Comparison of ENCODE assay signal across 9 mouse cellular contexts in the genomic region with DNA sequence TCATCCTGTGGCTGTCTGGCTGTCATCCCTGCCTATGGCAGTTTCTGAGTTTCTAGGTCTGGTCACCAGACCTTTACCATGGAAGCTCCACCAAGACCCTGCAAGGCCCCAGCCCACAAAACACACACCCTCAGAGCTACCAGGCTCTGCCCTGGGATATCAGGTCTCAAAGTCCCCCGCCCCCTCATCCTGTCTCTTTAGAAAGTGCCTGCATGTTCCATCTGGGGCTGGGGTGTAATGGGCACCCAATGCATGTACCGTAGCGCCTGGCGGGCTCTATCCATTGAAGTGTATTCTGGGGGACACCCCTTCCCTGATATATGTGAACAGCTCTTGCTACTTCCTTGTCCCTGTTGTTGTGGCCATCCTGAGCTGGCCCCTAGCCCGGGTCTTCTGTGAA. TPM values are rescaled to one million over a fixed set of nuclear protein-coding genes. Genes with fewer than 3 reads are reported as not detected.
DNase-seq lines count a peak whose midpoint lies in the region; ATAC-seq and TF ChIP-seq lines count a peak whose summit lies in the region.
"Had no signal": no experiment of that assay in that cellular context is flagged by ENCODE, and none has a peak within 500 bp of the region (broad histone marks: within the 10 kb centered on the region; RNA-seq: fewer than 3 reads in every experiment).

No protein-coding gene starts in this region.

- DNase-seq in lung, postnatal 25 days (ENCODE audit: low spot score) = no peak
- DNase-seq in limb, embryonic 10.5 days (ENCODE audit: low spot score) = no peak
- DNase-seq in spleen, postnatal 14 days (ENCODE audit: low spot score in 2 of 2) = no peak
- no peak for DNase-seq in frontal cortex, postnatal 36 days (ENCODE audit: low spot score in 2 of 2)

- H3K4me3 ChIP-seq in lung, embryonic 16.5 days (ENCODE audit: low read length) = no peak overlapping the region
- H3K4me3 ChIP-seq in forebrain, embryonic 13.5 days = no peak overlapping the region
- no peak overlapping the region for H3K4me3 ChIP-seq in limb, embryonic 10.5 days
- H3K4me3 ChIP-seq in olfactory bulb, adult 2 months (ENCODE audit: insufficient read depth, low read depth, low read length) = no peak overlapping the region
- H3K4me3 ChIP-seq in heart, embryonic 11.5 days (ENCODE audit: low read depth, low read length) = no peak overlapping the region
- H3K4me3 ChIP-seq: heart, embryonic 13.5 days had no signal

- TF ChIP-seq CTCF in olfactory bulb, adult 2 months (IDR thresholded peaks at IDR 0.05; ENCODE audit: insufficient read depth, low read depth, low read length) = no peak

- WGBS in lung, embryonic 16.5 days = 86% methylated on average over 5 of the region's 5 CpGs
- WGBS in forebrain, embryonic 13.5 days = 60% methylated on average over 5 of the region's 5 CpGs
- 85% methylated on average over 5 of the region's 5 CpGs for WGBS in limb, embryonic 10.5 days
- WGBS in olfactory bulb, adult 2 months = 67% methylated on average over 5 of the region's 5 CpGs
- 81% methylated on average over 5 of the region's 5 CpGs for WGBS in heart, embryonic 11.5 days (ENCODE audit: insufficient replicate concordance)

- peak overlapping the region; percentile 89; the same call in 1 of the 2 replicates for H3K27ac ChIP-seq in lung, embryonic 16.5 days (ENCODE audit: low read length)
- H3K27ac ChIP-seq in forebrain, embryonic 13.5 days = peak overlapping the region; percentile 99
- peak overlapping the region; percentile 77 for H3K27ac ChIP-seq in limb, embryonic 10.5 days
- peak overlapping the region; percentile 71 for H3K27ac ChIP-seq in olfactory bulb, adult 2 months (ENCODE audit: insufficient read depth, low read depth, low read length)
- no peak overlapping the region for H3K27ac ChIP-seq in heart, embryonic 11.5 days (ENCODE audit: low read depth, low read length)
- H3K27ac ChIP-seq: heart, embryonic 13.5 days had no signal

- H3K4me2 ChIP-seq in lung, embryonic 16.5 days (ENCODE audit: low read depth, low read length) = no peak overlapping the region
- H3K4me2 ChIP-seq in forebrain, embryonic 13.5 days = peak overlapping the region; percentile 43
- no peak overlapping the region for H3K4me2 ChIP-seq in heart, embryonic 11.5 days
- H3K4me2 ChIP-seq: heart, embryonic 13.5 days had no signal

- no peaks in the 10 kb centered on the region for H3K9me3 ChIP-seq in lung, embryonic 16.5 days (ENCODE audit: control insufficient read depth, low read length)
- H3K9me3 ChIP-seq in forebrain, embryonic 13.5 days (replicated peaks) = no peaks in the 10 kb centered on the region
- H3K9me3 ChIP-seq in limb, embryonic 10.5 days (replicated peaks) = no peaks in the 10 kb centered on the region
- no peaks in the 10 kb centered on the region for H3K9me3 ChIP-seq in heart, embryonic 11.5 days (replicated peaks; ENCODE audit: control insufficient read depth, low read length)
- H3K9me3 ChIP-seq: heart, embryonic 13.5 days had no signal

- no peak overlapping the region for H3K9ac ChIP-seq in lung, embryonic 16.5 days (ENCODE audit: low read length)
- peak overlapping the region; percentile 48 for H3K9ac ChIP-seq in forebrain, embryonic 13.5 days
- H3K9ac ChIP-seq in heart, embryonic 11.5 days (ENCODE audit: low read depth, low read length) = no peak overlapping the region

- TF ChIP-seq POLR2A in olfactory bulb, adult 2 months (IDR thresholded peaks at IDR 0.05; ENCODE audit: insufficient read depth, low read depth, low read length) = no peak

- H3K36me3 ChIP-seq in lung, embryonic 16.5 days (ENCODE audit: control insufficient read depth, insufficient read depth, low read length) = no peaks in the 10 kb centered on the region
- no peaks in the 10 kb centered on the region for H3K36me3 ChIP-seq in forebrain, embryonic 13.5 days (ENCODE audit: poor library complexity, severe bottlenecking)
- no peaks in the 10 kb centered on the region for H3K36me3 ChIP-seq in limb, embryonic 10.5 days
- no peaks in the 10 kb centered on the region for H3K36me3 ChIP-seq in heart, embryonic 11.5 days (ENCODE audit: control insufficient read depth, insufficient read depth, low read length)
- H3K36me3 ChIP-seq: heart, embryonic 13.5 days had no signal

- peaks cover 42% of the 10 kb centered on the region for H3K4me1 ChIP-seq in lung, embryonic 16.5 days (replicated peaks; ENCODE audit: control insufficient read depth, insufficient read depth, low read length)
- peaks cover 75% of the 10 kb centered on the region for H3K4me1 ChIP-seq in forebrain, embryonic 13.5 days
- peaks cover 52% of the 10 kb centered on the region for H3K4me1 ChIP-seq in limb, embryonic 10.5 days
- H3K4me1 ChIP-seq in olfactory bulb, adult 2 months (ENCODE audit: control insufficient read depth, insufficient read depth, low read length) = peaks cover 89% of the 10 kb centered on the region
- peaks cover 44% of the 10 kb centered on the region for H3K4me1 ChIP-seq in heart, embryonic 11.5 days (ENCODE audit: control insufficient read depth, insufficient read depth, low read length)

- no peaks in the 10 kb centered on the region for H3K27me3 ChIP-seq in lung, embryonic 16.5 days (ENCODE audit: control insufficient read depth, insufficient read depth, low read depth, low read length)
- no peaks in the 10 kb centered on the region for H3K27me3 ChIP-seq in forebrain, embryonic 13.5 days
- H3K27me3 ChIP-seq in limb, embryonic 10.5 days (ENCODE audit: low read depth, poor library complexity, severe bottlenecking) = no peaks in the 10 kb centered on the region
- H3K27me3 ChIP-seq in heart, embryonic 11.5 days (ENCODE audit: control insufficient read depth, insufficient read depth, low read length) = no peaks in the 10 kb centered on the region
- H3K27me3 ChIP-seq: heart, embryonic 13.5 days had no signal

- no peak for ATAC-seq in lung, embryonic 16.5 days (ENCODE audit: low read depth)
- no peak for ATAC-seq in forebrain, embryonic 13.5 days
- ATAC-seq in heart, embryonic 11.5 days (replicated peaks; ENCODE audit: insufficient number of reproducible peaks, low FRiP score, low TSS enrichment) = no peak

RNA-seq across cellular contexts. Expression of a gene that starts 15.0 kb away (rescaled TPM):
- polyA plus RNA-seq in lung, embryonic 16.5 days (2015; fragmentation: Nextera tagmentation; extraction: Ambion mirVana) = 7.0 and 7.2 TPM in 2 replicates
- polyA plus RNA-seq in forebrain, embryonic 13.5 days (2015; fragmentation: Nextera tagmentation; extraction: Ambion mirVana) = 10.7 and 12.2 TPM in 2 replicates
- 18.2 and 21.0 TPM in 2 replicates for polyA plus RNA-seq in limb, embryonic 10.5 days (2016; fragmentation: Nextera tagmentation; extraction: Ambion mirVana)
- polyA plus RNA-seq in olfactory bulb, adult 2 months (2012; ENCODE audit: insufficient read depth, insufficient read length, low replicate concordance, missing spikeins) = not detected in 2 replicates
- 3.4 and 4.6 TPM in 2 replicates for polyA plus RNA-seq in heart, embryonic 11.5 days (2014; fragmentation: Nextera tagmentation; extraction: Ambion mirVana)

RNA-seq across cellular contexts. Expression of a gene that starts 20.2 kb away (rescaled TPM):
- 50.2 and 50.7 TPM in 2 replicates for polyA plus RNA-seq in lung, embryonic 16.5 days (2015; fragmentation: Nextera tagmentation; extraction: Ambion mirVana)
- 62.1 and 62.8 TPM in 2 replicates for polyA plus RNA-seq in forebrain, embryonic 13.5 days (2015; fragmentation: Nextera tagmentation; extraction: Ambion mirVana)
- 52.6 and 52.9 TPM in 2 replicates for polyA plus RNA-seq in limb, embryonic 10.5 days (2016; fragmentation: Nextera tagmentation; extraction: Ambion mirVana)
- not detected in 2 replicates for polyA plus RNA-seq in olfactory bulb, adult 2 months (2012; ENCODE audit: insufficient read depth, insufficient read length, low replicate concordance, missing spikeins)
- polyA plus RNA-seq in heart, embryonic 11.5 days (2014; fragmentation: Nextera tagmentation; extraction: Ambion mirVana) = 41.8 and 42.8 TPM in 2 replicates

RNA-seq across cellular contexts. Expression of a gene that starts 20.2 kb away (rescaled TPM):
- 45.7 and 47.0 TPM in 2 replicates for polyA plus RNA-seq in lung, embryonic 16.5 days (2015; fragmentation: Nextera tagmentation; extraction: Ambion mirVana)
- 52.6 and 56.2 TPM in 2 replicates for polyA plus RNA-seq in forebrain, embryonic 13.5 days (2015; fragmentation: Nextera tagmentation; extraction: Ambion mirVana)
- 57.4 and 64.8 TPM in 2 replicates for polyA plus RNA-seq in limb, embryonic 10.5 days (2016; fragmentation: Nextera tagmentation; extraction: Ambion mirVana)
- polyA plus RNA-seq in olfactory bulb, adult 2 months (2012; ENCODE audit: insufficient read depth, insufficient read length, low replicate concordance, missing spikeins) = not detected in 2 replicates
- polyA plus RNA-seq in heart, embryonic 11.5 days (2014; fragmentation: Nextera tagmentation; extraction: Ambion mirVana) = 50.0 and 51.3 TPM in 2 replicates

RNA-seq across cellular contexts. Expression of a gene that starts 20.8 kb away (rescaled TPM):
- polyA plus RNA-seq in lung, embryonic 16.5 days (2015; fragmentation: Nextera tagmentation; extraction: Ambion mirVana) = 210 and 218 TPM in 2 replicates
- polyA plus RNA-seq in forebrain, embryonic 13.5 days (2015; fragmentation: Nextera tagmentation; extraction: Ambion mirVana) = 2,311 and 2,462 TPM in 2 replicates
- 46.5 and 55.9 TPM in 2 replicates for polyA plus RNA-seq in limb, embryonic 10.5 days (2016; fragmentation: Nextera tagmentation; extraction: Ambion mirVana)
- 210 and 316 TPM in 2 replicates for polyA plus RNA-seq in olfactory bulb, adult 2 months (2012; ENCODE audit: insufficient read depth, insufficient read length, low replicate concordance, missing spikeins)
- polyA plus RNA-seq in heart, embryonic 11.5 days (2014; fragmentation: Nextera tagmentation; extraction: Ambion mirVana) = 454 and 458 TPM in 2 replicates

Comparison
In these comparisons a context has a peak if more than half of its experiments do, and no peak if none do; other contexts are left out.
1. RNA of a gene that starts 20.2 kb away (polyA plus RNA-seq): 57.4 to 64.8 TPM in limb, embryonic 10.5 days, 52.6 to 56.2 TPM in forebrain, embryonic 13.5 days, 50.0 to 51.3 TPM in heart, embryonic 11.5 days and 45.7 to 47.0 TPM in lung, embryonic 16.5 days; not detected in olfactory bulb, adult 2 months; every median in the first group is over 10 times any median in the second.